In the genomic region with DNA sequence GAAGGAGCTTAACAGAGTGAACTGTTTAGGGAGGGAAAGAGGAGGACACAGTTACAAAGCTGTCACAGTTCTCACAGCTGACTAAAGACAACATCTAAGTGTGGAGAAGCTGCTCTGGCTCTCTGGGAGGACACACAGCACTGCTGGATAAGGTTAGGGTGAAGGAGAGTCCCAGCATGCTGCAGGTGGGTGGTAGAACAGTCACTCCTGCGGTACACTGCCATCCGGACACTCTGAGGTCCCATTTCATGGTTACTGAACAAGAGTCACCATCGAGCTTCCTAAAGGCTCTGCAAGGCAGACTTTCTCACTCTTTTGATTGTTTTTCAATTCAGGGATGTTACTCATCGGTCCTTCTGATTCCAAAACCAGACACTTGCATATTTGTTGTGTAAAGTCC, we compare ENCODE assay signal across 29 mouse cellular contexts.
A peak's percentile ranks its signal among the peaks of the same experiment; 100 is the strongest.
DNase-seq lines count a peak whose midpoint lies in the region; ATAC-seq and TF ChIP-seq lines count a peak whose summit lies in the region.
"Had no signal": no experiment of that assay in that cellular context is flagged by ENCODE, and none has a peak within 500 bp of the region (broad histone marks: within the 10 kb centered on the region; RNA-seq: fewer than 3 reads in every experiment).

No protein-coding gene starts in this region.

- DNase-seq in adrenal gland, postnatal 14 days, result peak; percentile 17
- no peak for DNase-seq in adrenal gland, postnatal 25 days
- DNase-seq in heart, adult 9 months (ENCODE audit: low spot score in 2 of 2), result no peak
- DNase-seq in kidney, postnatal 0 days (ENCODE audit: low spot score), result peak; percentile 42
- DNase-seq in hindbrain, postnatal 0 days (ENCODE audit: low spot score), result no peak
- DNase-seq: cerebellum, adult 8-10 months; cerebellum, postnatal 25 days; kidney, adult 8-10 months; layer of hippocampus, adult 9-11 months; liver, embryonic 13.5 days; lung, adult 18-20 months; lung, postnatal 4 days; right cerebral cortex, postnatal 4 days; thymus, adult 18-20 months; thymus, postnatal 25 days had no signal

- no peaks in the 10 kb centered on the region for H3K27me3 ChIP-seq in heart, embryonic 15.5 days
- no peaks in the 10 kb centered on the region for H3K27me3 ChIP-seq in kidney, postnatal 0 days (ENCODE audit: insufficient read depth, low read length)
- H3K27me3 ChIP-seq in kidney, embryonic 14.5 days (ENCODE audit: control insufficient read depth, insufficient read depth, low read length), result no peaks in the 10 kb centered on the region
- H3K27me3 ChIP-seq in hindbrain, postnatal 0 days (ENCODE audit: insufficient read depth, low read length), result no peaks in the 10 kb centered on the region
- H3K27me3 ChIP-seq: embryonic facial prominence, embryonic 15.5 days; forebrain, embryonic 13.5 days; hindbrain, embryonic 15.5 days; limb, embryonic 15.5 days; liver, embryonic 13.5 days; megakaryocyte, embryonic 14.5 days; midbrain, embryonic 12.5 days; neural tube, embryonic 13.5 days had no signal

- no peak for TF ChIP-seq POLR2A in embryonic fibroblast, embryonic 13.5 days (IDR thresholded peaks at IDR 0.05; ENCODE audit: low read depth, low read length)

- no peaks in the 10 kb centered on the region for H3K36me3 ChIP-seq in heart, embryonic 15.5 days
- H3K36me3 ChIP-seq in kidney, postnatal 0 days (ENCODE audit: insufficient read depth, low read length), result no peaks in the 10 kb centered on the region
- no peaks in the 10 kb centered on the region for H3K36me3 ChIP-seq in kidney, embryonic 14.5 days (ENCODE audit: control insufficient read depth, insufficient read depth, low read length)
- H3K36me3 ChIP-seq in hindbrain, postnatal 0 days (ENCODE audit: insufficient read depth, low read length), result no peaks in the 10 kb centered on the region
- H3K36me3 ChIP-seq: embryonic facial prominence, embryonic 10.5 days; embryonic facial prominence, embryonic 15.5 days; heart, embryonic 10.5 days; hindbrain, embryonic 15.5 days; limb, embryonic 10.5 days; limb, embryonic 15.5 days; liver, embryonic 13.5 days; midbrain, embryonic 12.5 days; neural tube, embryonic 13.5 days had no signal

- no peaks in the 10 kb centered on the region for H3K4me1 ChIP-seq in heart, embryonic 15.5 days (replicated peaks)
- no peaks in the 10 kb centered on the region for H3K4me1 ChIP-seq in kidney, postnatal 0 days (replicated peaks; ENCODE audit: insufficient read depth, low read length)
- no peaks in the 10 kb centered on the region for H3K4me1 ChIP-seq in kidney, embryonic 14.5 days (ENCODE audit: control insufficient read depth, insufficient read depth, low read length)
- H3K4me1 ChIP-seq in embryonic fibroblast, embryonic 13.5 days (ENCODE audit: control insufficient read depth, insufficient read depth, low read length), result peaks cover 3% of the 10 kb centered on the region; the same call in 1 of the 2 replicates
- H3K4me1 ChIP-seq in hindbrain, postnatal 0 days (ENCODE audit: insufficient read depth, low read length), result no peaks in the 10 kb centered on the region
- H3K4me1 ChIP-seq: embryonic facial prominence, embryonic 10.5 days; embryonic facial prominence, embryonic 15.5 days; forebrain, embryonic 13.5 days; heart, embryonic 10.5 days; hindbrain, embryonic 15.5 days; limb, embryonic 10.5 days; limb, embryonic 15.5 days; liver, embryonic 13.5 days; megakaryocyte, embryonic 14.5 days; midbrain, embryonic 12.5 days; neural tube, embryonic 13.5 days had no signal

- H3K4me3 ChIP-seq in heart, embryonic 15.5 days, result no peak overlapping the region
- no peak overlapping the region for H3K4me3 ChIP-seq in kidney, postnatal 0 days (replicated peaks; ENCODE audit: low read depth, low read length)
- H3K4me3 ChIP-seq in kidney, embryonic 14.5 days (ENCODE audit: low read length), result no peak overlapping the region
- no peak overlapping the region for H3K4me3 ChIP-seq in embryonic fibroblast, embryonic 13.5 days (ENCODE audit: insufficient read depth, low read length)
- H3K4me3 ChIP-seq in hindbrain, postnatal 0 days (ENCODE audit: low read length), result no peak overlapping the region
- H3K4me3 ChIP-seq: embryonic facial prominence, embryonic 10.5 days; embryonic facial prominence, embryonic 15.5 days; forebrain, embryonic 13.5 days; heart, embryonic 10.5 days; hindbrain, embryonic 15.5 days; limb, embryonic 10.5 days; limb, embryonic 15.5 days; liver, embryonic 13.5 days; megakaryocyte, embryonic 14.5 days; midbrain, embryonic 12.5 days; neural tube, embryonic 13.5 days had no signal

- H3K9ac ChIP-seq in heart, embryonic 15.5 days, result no peak overlapping the region
- H3K9ac ChIP-seq in kidney, postnatal 0 days (ENCODE audit: low read depth, low read length), result no peak overlapping the region
- no peak overlapping the region for H3K9ac ChIP-seq in kidney, embryonic 14.5 days (ENCODE audit: low read depth, low read length)
- no peak overlapping the region for H3K9ac ChIP-seq in hindbrain, postnatal 0 days (replicated peaks; ENCODE audit: low read length)
- H3K9ac ChIP-seq: embryonic facial prominence, embryonic 15.5 days; forebrain, embryonic 13.5 days; hindbrain, embryonic 15.5 days; limb, embryonic 15.5 days; liver, embryonic 13.5 days; midbrain, embryonic 12.5 days; neural tube, embryonic 13.5 days had no signal

- 0 out of 2 replicates have a peak, but pooled peaks have one; percentile 22 for ATAC-seq in heart, embryonic 15.5 days (replicated peaks; ENCODE audit: insufficient number of reproducible peaks, insufficient read depth, low FRiP score, low read depth)
- ATAC-seq in kidney, postnatal 0 days (replicated peaks; ENCODE audit: low FRiP score, low read depth), result 0 out of 2 replicates have a peak, but pooled peaks have one; percentile 43
- ATAC-seq in kidney, embryonic 14.5 days (ENCODE audit: low FRiP score, low TSS enrichment), result no peak
- ATAC-seq in hindbrain, postnatal 0 days, result no peak
- ATAC-seq: forebrain, embryonic 13.5 days had no signal

- TF ChIP-seq CTCF in kidney, postnatal 0 days (IDR thresholded peaks at IDR 0.05; ENCODE audit: low read depth), result no peak
- TF ChIP-seq CTCF in embryonic fibroblast, embryonic 13.5 days (IDR thresholded peaks at IDR 0.05; ENCODE audit: borderline replicate concordance, insufficient read depth, low read length), result no peak
- no peak for TF ChIP-seq CTCF in hindbrain, postnatal 0 days (IDR thresholded peaks at IDR 0.05; ENCODE audit: low read depth)

- no peak overlapping the region for H3K4me2 ChIP-seq in heart, embryonic 15.5 days
- no peak overlapping the region for H3K4me2 ChIP-seq in kidney, postnatal 0 days (ENCODE audit: low read length)
- H3K4me2 ChIP-seq in kidney, embryonic 14.5 days (replicated peaks; ENCODE audit: low read depth, low read length), result no peak overlapping the region
- no peak overlapping the region for H3K4me2 ChIP-seq in hindbrain, postnatal 0 days (ENCODE audit: low read depth, low read length)
- H3K4me2 ChIP-seq: embryonic facial prominence, embryonic 15.5 days; forebrain, embryonic 13.5 days; hindbrain, embryonic 15.5 days; limb, embryonic 15.5 days; liver, embryonic 13.5 days; midbrain, embryonic 12.5 days; neural tube, embryonic 13.5 days had no signal

- WGBS in heart, embryonic 15.5 days, result 80% methylated on average over 4 of the region's 4 CpGs
- WGBS in kidney, postnatal 0 days, result 48% methylated on average over 4 of the region's 4 CpGs
- WGBS in kidney, embryonic 14.5 days, result 60% methylated on average over 4 of the region's 4 CpGs
- WGBS in hindbrain, postnatal 0 days, result 84% methylated on average over 4 of the region's 4 CpGs

- H3K9me3 ChIP-seq in heart, embryonic 15.5 days (replicated peaks), result no peaks in the 10 kb centered on the region
- no peaks in the 10 kb centered on the region for H3K9me3 ChIP-seq in kidney, postnatal 0 days (replicated peaks; ENCODE audit: low read length)
- no peaks in the 10 kb centered on the region for H3K9me3 ChIP-seq in kidney, embryonic 14.5 days (ENCODE audit: control insufficient read depth, low read length)
- no peaks in the 10 kb centered on the region for H3K9me3 ChIP-seq in hindbrain, postnatal 0 days (ENCODE audit: low read length)
- H3K9me3 ChIP-seq: embryonic facial prominence, embryonic 10.5 days; embryonic facial prominence, embryonic 15.5 days; forebrain, embryonic 13.5 days; heart, embryonic 10.5 days; hindbrain, embryonic 15.5 days; limb, embryonic 10.5 days; limb, embryonic 15.5 days; liver, embryonic 13.5 days; megakaryocyte, embryonic 14.5 days; midbrain, embryonic 12.5 days; neural tube, embryonic 13.5 days had no signal

- no peak overlapping the region for H3K27ac ChIP-seq in heart, embryonic 15.5 days
- H3K27ac ChIP-seq in kidney, postnatal 0 days, result no peak overlapping the region
- no peak overlapping the region for H3K27ac ChIP-seq in kidney, embryonic 14.5 days (ENCODE audit: low read depth, low read length)
- H3K27ac ChIP-seq in embryonic fibroblast, embryonic 13.5 days (ENCODE audit: insufficient read depth, low read length), result peak overlapping the region; percentile 35
- H3K27ac ChIP-seq in hindbrain, postnatal 0 days, result no peak overlapping the region
- H3K27ac ChIP-seq: embryonic facial prominence, embryonic 10.5 days; embryonic facial prominence, embryonic 15.5 days; forebrain, embryonic 13.5 days; heart, embryonic 10.5 days; hindbrain, embryonic 15.5 days; limb, embryonic 10.5 days; limb, embryonic 15.5 days; liver, embryonic 13.5 days; midbrain, embryonic 12.5 days; neural tube, embryonic 13.5 days; stomach, postnatal 0 days had no signal

Comparison
In these comparisons a context has a peak if more than half of its experiments do, and no peak if none do; other contexts are left out.
1. DNase-seq: peak in adrenal gland, postnatal 14 days (single experiment) and kidney, postnatal 0 days (single experiment); none in adrenal gland, postnatal 25 days (single experiment), heart, adult 9 months (0 of 2) and hindbrain, postnatal 0 days (single experiment).
2. ATAC-seq: peak in heart, embryonic 15.5 days (single experiment) and kidney, postnatal 0 days (single experiment); none in kidney, embryonic 14.5 days (single experiment) and hindbrain, postnatal 0 days (single experiment).